Mouse (Mus musculus): Measurements from ENCODE around the gene Erbin.

DNA sequence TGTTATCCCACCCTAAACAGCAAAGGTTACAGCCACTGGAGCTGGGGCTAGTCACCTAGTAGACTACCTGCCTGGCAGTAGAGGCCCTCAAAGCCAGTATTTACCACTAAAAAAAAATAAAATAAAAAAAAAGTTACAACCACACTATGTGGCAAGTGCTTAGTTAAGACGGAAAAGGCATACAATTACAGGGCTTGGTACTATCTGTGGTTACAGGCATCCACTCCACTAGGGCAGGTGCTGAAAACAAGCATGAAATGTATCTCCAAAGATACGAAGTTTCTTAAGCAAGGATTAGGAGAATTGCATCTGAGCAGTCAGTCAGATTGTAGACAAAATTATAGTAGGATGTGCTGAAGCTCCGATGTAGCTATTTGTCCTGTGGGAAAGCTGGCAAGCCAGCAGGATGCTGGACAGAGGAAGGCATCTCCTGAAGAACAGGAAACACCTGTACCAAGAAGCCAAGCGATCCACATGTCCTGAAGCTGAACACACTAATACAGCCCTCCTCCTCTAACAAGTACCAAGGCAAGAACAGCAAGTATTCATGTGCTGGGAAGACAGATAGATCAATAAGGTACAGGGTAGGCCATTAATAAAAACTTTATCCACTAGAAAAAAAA, 6.1 kb downstream of the Erbin start:
- no peak for TF ChIP-seq CTCF (IDR thresholded peaks at IDR 0.05; ENCODE audit: extremely low read depth, insufficient read depth, insufficient read length, insufficient replicate concordance)
- TF ChIP-seq POLR2A (IDR thresholded peaks at IDR 0.05; ENCODE audit: low read depth, low read length) = no peak
